Mouse (Mus musculus) layer of hippocampus, adult 2 months (tissue): ENCODE measurements at regions not wholly inside any gene's neighbourhood (a gene's known extent, or its start where the extent isn't known, plus 50 kb on each side); places are given as distances from the start of the nearest gene placed in this dataset.
A peak's percentile ranks its signal among the peaks of the same experiment; 100 is the strongest.

Experiments
- DNase-seq, 2 experiments: peaks; one replicate each; pipeline ENCODE4 v3.0.0; 2022; ENCODE audit warnings: low spot score in 2 of 2
- H3K27ac ChIP-seq: fragments of 200-600 bp; 2 replicates; pipeline ENCODE4 v1.8.1; 2022
- H3K4me3 ChIP-seq: fragments of 200-600 bp; 2 replicates; pipeline ENCODE4 v1.8.1; 2022; ENCODE audit warnings: mild to moderate bottlenecking
- CTCF ChIP-seq: fragments of 200-600 bp; conservative IDR thresholded peaks from 2 replicates; pipeline ENCODE4 v1.8.1; 2022; ENCODE audit warnings: antibody characterized with exemption, mild to moderate bottlenecking, moderate library complexity

DNA sequence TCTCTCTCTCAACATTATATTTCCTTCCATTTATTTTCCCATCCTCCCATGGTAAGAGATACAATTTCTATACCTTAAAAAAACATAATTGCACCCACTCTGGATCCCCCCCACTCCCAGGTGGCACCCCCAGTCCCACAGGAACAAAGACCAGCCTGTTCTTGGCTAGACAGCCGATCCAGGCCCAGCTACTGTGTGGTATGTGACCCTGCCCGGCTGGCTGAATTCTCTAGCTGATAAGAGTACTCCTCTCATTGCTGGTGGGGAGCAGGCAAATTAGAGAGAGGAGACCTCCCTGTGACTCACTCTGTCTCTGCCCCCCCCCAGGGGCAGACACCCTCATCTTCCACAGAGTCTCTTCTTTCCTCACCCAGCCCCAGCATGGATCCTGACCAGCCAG is 113.6 kb downstream of the Sall1 start:
- no peak for DNase-seq
- H3K4me3 ChIP-seq: no peak overlapping the region
- no peak for TF ChIP-seq CTCF

GRCm38 (mm10) chr8:88928675-88929377 is 115.1 kb downstream of the Sall1 start:
- H3K4me3 ChIP-seq: no peak overlapping the region
- no peak overlapping the region for H3K27ac ChIP-seq
- no peak for TF ChIP-seq CTCF
- DNase-seq: no peak

More for the DNA sequence above, 113.6 kb downstream of the Sall1 start:
- H3K27ac ChIP-seq: no peak overlapping the region

GRCm38 (mm10) chr8:88922840-88923239 is 121.1 kb downstream of the Sall1 start:
- DNase-seq: no peak
- TF ChIP-seq CTCF: no peak
- no peak overlapping the region for H3K27ac ChIP-seq
- H3K4me3 ChIP-seq: no peak overlapping the region

DNA sequence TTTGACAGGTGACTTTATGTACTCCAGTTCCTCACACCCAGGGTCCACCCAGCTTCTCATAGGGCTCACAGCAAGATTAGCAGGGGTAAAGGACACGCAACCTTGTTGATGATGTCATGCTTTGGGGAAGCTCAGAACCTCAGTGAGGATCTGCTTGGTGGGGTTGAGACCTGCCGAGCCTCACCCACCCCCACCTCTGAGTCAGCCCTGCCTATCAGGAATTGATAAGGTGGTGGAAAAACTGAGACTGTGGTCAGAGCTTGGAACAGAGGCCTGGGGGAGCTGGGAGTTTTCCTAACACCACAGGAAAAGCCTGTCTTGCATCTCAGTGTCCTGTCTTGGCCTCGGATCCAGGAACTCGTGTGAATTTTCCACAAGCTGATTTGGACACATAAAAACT is 122.0 kb downstream of the Sall1 start:
- Histone ChIP-seq H3K27ac (no peak overlapping the region), H3K4me3 (no peak overlapping the region)
- DNase-seq: no peak
- no peak for TF ChIP-seq CTCF

DNA sequence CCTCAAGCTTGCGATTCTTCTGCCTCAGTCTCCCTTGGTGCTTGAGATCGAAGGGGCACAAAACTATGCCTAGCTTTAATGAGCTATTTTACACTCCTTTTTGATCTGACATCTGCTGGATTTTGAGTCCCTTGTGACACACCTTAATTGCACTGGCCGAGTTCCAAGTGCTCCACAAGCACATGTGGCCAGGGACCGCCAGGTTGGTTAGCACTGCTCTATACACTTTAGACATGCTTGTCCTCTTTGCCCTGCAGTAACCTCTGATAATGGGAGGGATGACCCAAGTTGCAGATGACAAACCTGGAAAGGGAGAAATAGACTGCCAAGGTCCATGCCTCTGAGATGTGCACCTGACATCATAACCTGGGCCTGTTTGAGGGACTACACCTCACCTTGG is 124.7 kb downstream of the Sall1 start:
- no peak overlapping the region for H3K4me3 ChIP-seq
- H3K27ac ChIP-seq: no peak overlapping the region
- TF ChIP-seq CTCF: no peak
- no peak for DNase-seq

- TF ChIP-seq CTCF: no peak
- H3K4me3 ChIP-seq: no peak overlapping the region
- DNase-seq: no peak
- no peak overlapping the region for H3K27ac ChIP-seq
Observed at GRCm38 (mm10) chr8:88916064-88916463, 127.9 kb downstream of the Sall1 start.

- Histone ChIP-seq H3K4me3 (no peak overlapping the region), H3K27ac (no peak overlapping the region)
- DNase-seq: no peak
- TF ChIP-seq CTCF: no peak
Observed at GRCm38 (mm10) chr8:88914657-88915056, 129.3 kb downstream of the Sall1 start.

DNA sequence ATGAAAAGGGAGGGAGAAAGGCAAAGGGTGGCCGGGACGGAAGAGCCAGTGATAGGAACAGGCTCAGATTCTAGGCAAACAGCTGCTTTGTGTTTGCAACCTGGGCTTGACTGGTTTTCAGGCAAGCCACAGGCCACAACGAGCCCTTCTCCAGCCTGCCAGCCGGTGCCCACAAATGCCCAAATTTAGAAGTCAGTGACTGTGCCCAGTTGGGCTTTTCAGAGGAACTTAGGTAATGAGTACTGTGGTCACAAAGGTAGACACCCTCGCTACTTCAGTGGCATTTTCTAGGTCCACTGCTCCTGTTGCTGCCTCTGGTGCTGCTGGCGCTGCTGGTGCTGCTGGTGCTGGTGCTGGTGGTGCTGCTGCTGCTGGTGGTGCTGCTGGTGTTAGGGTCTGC is 129.8 kb downstream of the Sall1 start:
- no peak for TF ChIP-seq CTCF
- H3K4me3 ChIP-seq: no peak overlapping the region
- DNase-seq: no peak
- H3K27ac ChIP-seq: no peak overlapping the region

DNA sequence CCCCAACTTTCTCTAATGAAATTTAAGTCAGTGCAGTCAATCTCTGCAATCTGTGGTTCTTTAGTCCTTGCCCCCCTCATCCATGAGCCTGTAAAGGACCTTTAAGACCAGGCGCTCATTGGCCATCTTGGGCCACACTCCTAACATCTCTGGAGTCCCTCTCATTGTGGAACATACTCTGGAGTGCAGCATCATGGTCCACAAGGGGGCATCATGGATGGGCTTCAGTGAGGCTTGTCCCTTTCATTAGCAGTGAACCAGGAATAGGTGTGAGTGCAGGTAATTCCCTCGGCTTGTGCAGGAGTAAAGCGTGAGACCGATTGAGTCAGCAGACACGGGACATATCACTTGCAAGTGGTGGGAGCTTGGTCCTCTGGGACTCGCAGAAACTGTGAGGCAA is 137.7 kb downstream of the Sall1 start:
- Histone ChIP-seq H3K27ac (no peak overlapping the region), H3K4me3 (no peak overlapping the region)
- DNase-seq: no peak
- peak; percentile 60 for TF ChIP-seq CTCF

- TF ChIP-seq CTCF: no peak
- Histone ChIP-seq H3K4me3 (no peak overlapping the region), H3K27ac (no peak overlapping the region)
- DNase-seq: no peak
Observed at GRCm38 (mm10) chr8:88903094-88903493, 140.9 kb downstream of the Sall1 start.

DNA sequence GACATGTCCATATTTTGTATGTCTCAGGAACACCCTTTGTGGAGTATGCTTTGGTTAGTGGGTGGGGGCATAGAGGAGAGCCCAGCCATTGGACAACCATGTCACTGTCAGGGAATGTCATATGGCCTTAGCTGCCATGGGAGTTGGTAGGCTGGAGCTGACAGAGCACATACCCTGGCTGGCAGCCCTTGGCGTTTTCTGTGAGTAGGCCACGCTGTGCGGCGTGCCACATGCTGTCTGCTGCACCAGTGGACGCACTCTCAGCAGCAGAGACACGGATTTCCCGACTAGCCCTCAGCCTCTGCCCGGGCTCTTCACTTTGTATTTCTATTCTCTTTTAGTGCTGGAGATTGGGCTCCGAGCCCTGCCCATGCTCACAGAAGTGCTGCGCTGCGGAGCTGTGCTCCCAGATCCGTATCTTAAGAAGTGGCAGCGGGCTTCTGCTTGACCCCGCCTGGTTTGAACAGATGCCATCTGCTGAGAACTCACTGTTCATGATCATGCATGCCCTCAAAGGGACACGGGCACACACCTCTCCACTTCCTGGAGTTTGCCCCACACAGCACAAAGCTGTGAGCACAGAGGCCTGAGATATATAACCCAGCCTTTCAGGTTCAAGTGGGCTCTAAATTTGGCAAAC is 160.1 kb downstream of the Sall1 start:
- no peak overlapping the region for H3K27ac ChIP-seq

GRCm38 (mm10) chr8:88879857-88880256 is 164.1 kb downstream of the Sall1 start:
- Histone ChIP-seq H3K4me3 (no peak overlapping the region), H3K27ac (no peak overlapping the region)
- TF ChIP-seq CTCF: no peak
- no peak for DNase-seq

More for the DNA sequence above, 160.1 kb downstream of the Sall1 start:
- no peak for TF ChIP-seq CTCF
- H3K4me3 ChIP-seq: no peak overlapping the region
- no peak for DNase-seq

- Histone ChIP-seq H3K4me3 (no peak overlapping the region), H3K27ac (no peak overlapping the region)
- TF ChIP-seq CTCF: no peak
- DNase-seq: no peak
Observed at GRCm38 (mm10) chr8:88877921-88878320, 166.0 kb downstream of the Sall1 start.

DNA sequence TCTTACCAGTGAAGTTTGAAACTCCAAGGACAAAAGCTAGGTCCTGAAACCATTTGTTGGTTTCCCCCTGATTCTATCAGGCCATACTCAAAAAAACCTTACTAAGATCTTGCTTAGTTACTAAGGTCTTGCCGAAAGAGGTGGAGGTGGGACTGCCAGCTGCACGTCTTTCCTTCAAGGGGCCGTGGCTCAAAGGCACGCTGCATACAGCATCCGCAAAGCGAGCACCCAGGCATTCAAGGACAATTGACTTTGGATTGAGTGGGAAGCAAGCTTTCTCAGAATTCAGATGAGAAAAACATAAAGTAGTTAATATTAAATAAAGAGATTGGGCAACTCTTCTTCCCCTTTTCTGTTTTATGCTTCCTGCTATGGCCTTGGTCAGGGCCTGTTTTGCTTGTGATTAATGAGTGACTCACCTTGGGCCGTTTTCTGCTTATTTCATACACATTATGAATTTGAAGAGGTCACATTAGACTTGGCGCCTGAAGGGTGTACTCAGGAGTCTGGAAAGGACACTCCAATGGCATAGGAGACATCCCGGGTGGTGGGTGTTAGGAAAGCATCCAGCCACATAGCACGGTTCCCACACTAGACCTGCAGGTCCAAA is 166.1 kb downstream of the Cyld start:
- Histone ChIP-seq H3K4me3 (no peak overlapping the region), H3K27ac (no peak overlapping the region)
- no peak for DNase-seq
- TF ChIP-seq CTCF: no peak
